Mouse (Mus musculus): ENCODE measurements around the gene C5ar2.
"Not testable (repeated sequence)": the region's sequence is repeated elsewhere in the genome, so short reads cannot be mapped to it uniquely, and the experiment has no call there.

C5ar2 gene

DNA sequence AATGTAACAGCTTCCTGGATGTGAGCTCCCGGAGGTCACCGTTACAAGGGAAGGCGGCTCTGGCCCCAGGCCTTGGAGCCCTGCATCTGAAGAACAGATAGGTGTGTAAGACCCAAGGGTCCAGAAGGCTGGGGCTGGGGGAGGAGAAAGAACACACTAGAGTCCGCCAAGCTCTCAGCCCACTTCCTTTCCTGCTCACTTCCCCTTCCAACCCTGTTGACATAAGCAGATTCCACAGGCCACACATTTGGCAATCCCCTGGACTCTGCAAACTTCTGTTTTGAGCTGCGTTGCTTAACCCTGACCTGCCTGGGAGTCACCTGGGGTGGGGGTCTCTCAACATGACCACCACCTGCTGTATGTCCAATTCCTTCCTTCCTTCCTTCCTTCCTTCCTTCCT, at the start of gene C5ar2:
Gene C5ar2 (minus strand): TSS at position 88 of the 400 bp plus-strand sequence.
- DNase-seq: no peak

- no peak for DNase-seq
Measured at GRCm38 (mm10) chr7:16287791-16288190, 43.8 kb upstream of the C5ar2 start.

- no peak for DNase-seq
Measured at GRCm38 (mm10) chr7:16287016-16287415, 43.1 kb upstream of the C5ar2 start.

DNA sequence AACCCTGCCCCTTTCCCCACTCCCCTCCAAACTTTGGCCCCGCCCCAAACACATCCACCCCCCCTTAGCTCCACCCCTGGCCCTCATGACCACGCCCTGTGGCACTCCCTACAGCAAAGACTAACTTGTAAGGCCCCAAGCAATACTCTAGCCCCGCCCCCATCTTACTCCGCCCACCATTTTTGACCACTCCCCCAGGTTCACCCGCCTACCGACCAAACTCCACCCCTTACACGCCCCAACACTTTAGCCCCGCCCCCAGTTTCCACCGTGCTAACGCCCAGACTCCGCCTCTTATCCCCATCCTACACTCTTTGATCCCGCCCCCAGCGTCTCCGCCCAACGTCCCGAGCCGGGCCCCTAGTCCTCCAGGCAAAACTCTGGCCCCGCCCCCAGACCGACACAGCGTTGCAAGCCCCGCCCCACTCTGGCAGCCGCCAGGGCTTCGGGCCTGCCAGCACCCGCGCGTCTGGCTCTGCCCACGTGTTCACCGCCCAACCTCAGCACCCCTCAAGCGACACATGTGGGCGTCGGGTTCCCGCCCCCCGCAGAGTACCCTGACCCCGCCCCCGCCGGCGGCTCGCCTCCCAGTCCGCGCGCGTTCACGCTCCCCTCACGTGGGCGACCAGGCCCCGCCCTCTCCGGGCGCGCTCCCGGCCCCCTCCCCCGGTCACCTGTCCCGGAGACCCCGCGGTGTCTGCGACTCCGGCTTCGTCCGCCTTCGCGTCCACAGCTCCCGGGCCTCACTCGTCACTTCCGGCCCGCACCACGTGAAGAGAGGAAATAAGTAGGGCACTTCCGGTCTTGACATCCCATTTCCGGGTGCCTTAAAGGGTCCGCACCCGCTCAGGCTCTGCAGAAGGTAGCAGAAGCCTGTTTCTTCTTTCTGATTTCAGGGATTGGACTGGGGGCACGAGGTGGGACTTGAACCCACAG, 42.3 kb upstream of the C5ar2 start, which contains the start of gene Ccdc9:
Gene Ccdc9 (minus strand): TSS at position 770 of the 936 bp plus-strand sequence.
- peak; percentile 99 for DNase-seq

GRCm38 (mm10) chr7:16285450-16286025, 41.6 kb upstream of the C5ar2 start:
- peak; percentile 90 for DNase-seq

DNA sequence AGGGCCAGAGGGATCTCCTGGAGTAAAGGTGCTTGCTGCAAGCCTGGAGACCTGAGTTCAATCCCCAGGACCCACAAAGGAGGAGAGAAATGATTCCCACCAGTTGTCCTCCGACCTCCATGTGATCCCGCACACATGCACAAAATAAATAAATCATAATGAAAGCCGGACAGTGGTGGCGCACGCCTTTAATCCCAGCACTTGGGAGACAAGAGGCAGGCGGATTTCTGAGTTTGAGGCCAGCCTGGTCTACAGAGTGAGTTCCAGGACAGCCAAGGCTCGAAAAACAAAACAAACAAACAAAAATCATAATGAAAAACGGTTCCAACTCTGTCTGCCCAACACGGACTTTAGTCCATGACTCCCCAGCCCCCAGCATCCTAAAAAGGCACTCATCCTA, 41.0 kb upstream of the C5ar2 start:
- DNase-seq: no peak

- DNase-seq: no peak
Measured at GRCm38 (mm10) chr7:16284001-16284400, 40.0 kb upstream of the C5ar2 start.

DNA sequence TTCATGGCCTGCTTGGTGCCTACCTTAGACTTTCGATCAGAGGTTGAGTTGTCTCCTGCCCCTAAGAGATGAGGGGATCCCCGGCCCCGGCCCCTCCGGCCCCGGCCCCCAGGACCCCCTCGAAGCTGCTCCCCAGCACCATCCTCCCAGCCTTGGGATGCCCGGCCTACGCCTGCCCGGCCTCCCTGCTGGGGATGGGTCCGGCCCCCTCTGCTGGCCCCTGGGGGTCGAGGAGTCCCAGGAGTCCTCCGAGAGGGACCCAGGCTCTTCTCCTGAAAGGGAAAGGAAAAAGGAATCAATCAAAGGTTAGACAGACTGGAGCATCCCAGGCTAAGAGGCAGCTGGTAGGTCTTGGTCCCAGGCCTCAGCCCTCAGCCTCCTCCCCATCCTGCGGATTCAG, 38.4 kb upstream of the C5ar2 start:
- DNase-seq: no peak

- DNase-seq: no peak
Measured at GRCm38 (mm10) chr7:16280721-16281120, 36.8 kb upstream of the C5ar2 start.

- no peak for DNase-seq
Measured at GRCm38 (mm10) chr7:16274922-16275890, 31.3 kb upstream of the C5ar2 start.

DNA sequence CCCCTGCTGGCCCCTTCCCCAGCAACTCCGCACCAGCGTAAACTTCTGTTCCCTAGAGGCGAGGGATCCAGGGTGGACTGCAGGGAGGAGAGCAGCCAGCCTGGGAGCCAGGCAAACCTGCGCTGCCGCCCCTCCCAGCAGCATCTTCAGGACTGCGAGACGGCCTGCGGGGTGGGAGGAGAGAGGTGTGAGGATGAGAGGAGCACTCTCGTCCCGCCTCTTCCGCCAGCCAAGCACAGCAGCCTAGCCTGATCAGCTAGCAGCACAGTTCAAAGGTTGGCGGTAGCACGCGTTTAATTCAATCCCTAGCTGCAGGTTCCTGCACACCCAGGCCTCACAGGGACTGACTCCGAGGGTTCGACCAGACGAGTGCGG, 29.8 kb upstream of the C5ar2 start:
- peak; percentile 84 for DNase-seq

- DNase-seq: peak; percentile 89
Measured at GRCm38 (mm10) chr7:16273081-16273765, 29.3 kb upstream of the C5ar2 start, which contains the start of gene Inafm1. Inafm1 (minus strand) TSS chr7:16273617.

DNA sequence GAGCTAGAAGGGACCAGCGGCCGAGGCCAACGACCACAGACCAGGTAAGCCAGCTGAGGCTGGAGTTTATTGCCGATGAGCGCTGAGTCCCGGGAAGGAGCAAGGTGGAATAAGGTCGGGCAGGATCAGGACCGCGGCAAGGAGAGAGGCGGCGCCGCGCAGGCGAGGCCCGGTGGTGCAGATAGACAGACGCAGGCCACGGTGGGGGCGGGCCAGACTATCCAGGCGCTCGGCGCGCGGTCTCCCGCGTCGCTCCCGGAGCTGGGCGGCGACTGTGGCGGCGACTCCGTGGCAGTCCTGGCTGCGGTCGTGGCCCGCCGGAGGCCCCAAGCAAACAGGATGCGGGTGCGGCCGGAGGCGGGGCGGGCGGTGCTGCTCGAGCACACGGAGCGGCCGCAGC, 28.7 kb upstream of the C5ar2 start:
- DNase-seq: peak; percentile 69

GRCm38 (mm10) chr7:16271139-16271538, 27.2 kb upstream of the C5ar2 start:
- DNase-seq: no peak

DNA sequence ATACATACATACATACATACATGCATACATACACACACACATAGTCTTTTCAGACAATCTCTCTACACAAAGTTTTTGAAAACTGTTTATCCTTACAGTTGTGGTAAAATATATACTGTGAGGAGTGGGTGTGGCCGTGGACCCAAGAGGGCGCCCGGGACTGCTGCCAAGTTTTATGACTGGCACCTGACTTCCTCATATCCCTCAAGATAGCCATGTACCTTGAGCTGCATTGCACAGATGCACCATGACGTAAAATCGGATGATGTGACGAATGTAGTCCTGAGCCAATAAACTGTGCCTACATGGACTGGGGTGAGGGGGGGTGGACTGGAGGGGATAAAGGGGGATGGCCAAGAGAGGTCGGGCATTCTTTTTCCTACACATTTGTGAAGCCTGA, 22.6 kb upstream of the C5ar2 start:
- DNase-seq: not testable (repeated sequence)

DNA sequence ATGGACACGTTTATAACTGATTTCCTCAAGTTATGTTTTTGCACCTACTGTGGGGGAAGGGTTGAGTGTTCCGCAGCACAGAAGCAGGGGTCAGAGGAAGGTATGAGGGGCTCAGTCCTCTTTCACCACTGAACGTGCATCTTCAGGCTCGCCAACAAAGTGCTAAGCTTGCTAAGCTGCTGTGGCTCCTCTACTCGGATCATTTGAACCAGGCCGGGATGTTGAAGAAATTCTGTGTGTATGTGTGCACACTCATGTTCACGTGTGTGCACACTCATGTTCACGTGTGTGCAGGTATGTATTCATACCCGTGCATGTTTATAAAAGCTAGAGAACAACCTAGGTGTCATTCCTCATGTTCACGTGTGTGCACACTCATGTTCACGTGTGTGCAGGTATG, 21.9 kb upstream of the C5ar2 start:
- DNase-seq: no peak

- DNase-seq: no peak
Measured at GRCm38 (mm10) chr7:16263843-16264242, 19.9 kb upstream of the C5ar2 start.

DNA sequence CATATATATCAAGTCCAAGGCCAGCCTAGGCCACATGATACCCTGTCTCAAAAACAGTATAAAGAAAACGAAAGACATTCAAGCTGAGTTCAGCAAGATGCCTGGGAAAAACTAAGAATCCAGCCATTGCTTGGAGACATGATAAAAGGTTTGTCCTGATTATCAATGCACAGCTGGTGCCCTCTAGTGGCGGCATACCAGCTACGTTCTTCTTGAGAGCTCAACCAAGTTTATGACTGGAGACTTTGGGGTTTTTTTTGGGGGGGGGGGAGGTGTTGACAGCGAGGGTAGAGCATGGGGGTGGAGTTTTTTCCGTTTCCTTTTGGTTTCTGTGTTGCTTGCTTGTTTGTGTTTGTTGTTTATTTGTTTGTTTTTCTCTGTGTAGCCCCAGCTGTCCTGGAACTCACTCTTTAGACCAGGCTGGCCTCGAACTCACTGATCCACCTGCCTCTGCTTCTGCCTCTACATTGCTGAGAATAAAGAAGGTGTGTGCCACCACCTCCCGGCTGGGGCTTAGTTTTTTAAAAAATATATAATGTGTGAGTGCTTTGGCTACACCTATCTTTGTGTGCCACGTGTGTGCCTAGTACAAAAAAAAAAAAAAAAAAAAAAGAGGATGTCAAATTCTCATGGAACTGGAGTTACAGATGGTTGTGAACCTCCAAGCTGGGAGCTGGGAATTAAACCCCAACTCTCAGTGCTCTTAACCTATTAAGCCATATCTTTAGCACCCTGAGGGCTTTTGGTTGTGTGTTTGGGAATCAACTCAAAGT, 19.2 kb upstream of the C5ar2 start:
- peak; percentile 60 for DNase-seq

DNA sequence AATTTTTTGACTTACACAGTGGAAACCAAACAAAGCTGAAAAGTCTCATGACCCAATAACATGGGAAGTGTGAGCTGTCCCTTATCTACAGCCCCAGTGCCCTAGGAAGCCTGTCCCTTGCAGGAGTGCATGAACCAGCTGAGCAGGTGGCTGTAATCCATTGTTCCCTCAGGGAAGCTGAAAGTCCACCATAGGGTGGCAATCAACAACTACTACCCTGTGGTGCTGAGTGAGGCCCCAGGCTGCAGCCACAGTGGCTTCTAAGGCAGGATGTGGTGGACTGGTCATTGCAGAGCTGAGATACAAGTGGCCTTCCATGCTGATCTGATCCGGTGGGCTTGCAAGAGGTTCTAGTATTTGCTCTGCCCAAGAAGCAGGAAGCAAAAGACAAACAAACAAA, 17.1 kb upstream of the C5ar2 start:
- no peak for DNase-seq

DNA sequence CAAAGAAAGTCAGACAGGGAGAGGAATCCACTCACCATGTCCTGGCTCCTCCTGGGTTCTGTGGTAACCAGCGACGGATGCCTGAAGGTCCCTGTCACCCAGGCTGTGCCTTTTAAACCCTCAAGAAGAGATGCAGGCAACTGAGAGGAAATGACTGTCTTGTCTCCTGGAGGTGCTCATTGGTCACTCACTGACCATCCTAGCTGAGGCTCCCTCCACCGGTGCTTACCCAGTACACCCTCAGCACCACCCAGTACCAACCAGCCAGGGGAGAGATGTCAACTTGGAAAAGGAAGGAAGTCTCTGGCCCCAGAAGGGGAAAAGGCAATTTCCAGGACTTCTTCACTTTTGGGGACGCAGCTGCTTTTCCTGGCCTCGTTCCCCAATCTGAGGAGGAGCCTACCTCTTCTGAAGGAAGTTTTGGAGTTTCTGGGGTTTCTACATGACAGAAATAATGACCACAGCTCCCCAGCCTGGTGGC, 15.2 kb upstream of the C5ar2 start, which contains the start of gene C5ar1:
Gene C5ar1 (minus strand): TSS at position 431 of the 481 bp plus-strand sequence.
- DNase-seq: no peak

GRCm38 (mm10) chr7:16257830-16258229, 13.9 kb upstream of the C5ar2 start:
- no peak for DNase-seq

All from kidney, adult 11 months (tissue).